Mouse (Mus musculus) embryonic fibroblast, embryonic 13.5 days (primary cell): Measurements from ENCODE around the gene Fam193b.

Experiments
- CTCF ChIP-seq: IDR thresholded peaks from 2 replicates; pipeline ENCODE4 v1.5.1; 2011; ENCODE audit warnings: mild to moderate bottlenecking, control low read depth, low read length, moderate library complexity, borderline replicate concordance; ENCODE audit not compliant: insufficient read depth
- POLR2A ChIP-seq: IDR thresholded peaks from 2 replicates; pipeline ENCODE4 v1.6.1; 2011; ENCODE audit warnings: low read depth, mild to moderate bottlenecking, control low read depth, low read length, moderate library complexity

DNA sequence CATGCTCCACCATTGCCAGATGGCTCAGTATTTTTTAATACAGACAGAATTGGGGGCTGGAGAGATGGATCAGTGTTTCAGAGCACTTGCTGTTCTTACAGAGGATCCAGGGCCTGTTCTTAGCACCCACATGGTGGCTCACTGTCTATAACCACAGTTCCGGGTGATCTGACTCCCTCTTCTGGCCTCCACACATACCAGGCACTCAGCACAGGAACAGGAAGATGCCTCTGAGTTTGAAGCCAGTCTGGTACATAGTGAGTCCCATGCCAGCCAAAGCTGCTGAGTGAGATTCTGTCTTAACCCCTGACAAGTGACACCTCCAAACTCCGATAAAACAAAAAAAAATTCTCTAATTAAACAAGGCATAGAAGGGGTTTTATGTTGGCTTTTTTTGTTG lies 49.4 kb upstream of the Fam193b start:
- no peak for TF ChIP-seq CTCF
- no peak for TF ChIP-seq POLR2A
